Mouse (Mus musculus) 3134 (cell line): ENCODE results near the gene Tanc2.

Experiments used
- DNase-seq: peaks from one replicate; pipeline ENCODE4 v3.0.0-alpha.2; 2011; ENCODE audit warnings: low spot score; ENCODE audit not compliant: insufficient read length; ENCODE audit errors: extremely low read depth

Tanc2 gene

DNA sequence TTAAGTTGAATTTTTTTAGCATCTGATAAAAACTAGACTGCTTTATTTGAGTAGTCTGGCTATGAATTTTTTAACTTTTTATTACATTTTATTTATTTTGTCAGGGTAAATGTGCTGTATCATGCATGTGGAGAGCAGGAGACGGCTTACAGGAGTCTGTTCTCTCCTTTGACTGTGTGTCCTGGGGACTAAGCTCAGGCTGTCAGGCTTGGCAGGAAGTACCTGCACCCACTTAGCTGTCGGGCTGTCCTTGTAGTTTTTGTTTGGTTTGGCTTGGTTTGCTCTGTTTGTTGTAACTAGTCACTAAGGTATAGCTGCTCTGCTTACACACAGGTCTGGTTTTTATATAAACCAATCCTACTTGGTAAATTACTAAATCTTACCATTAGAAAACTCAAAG, 234.0 kb downstream of the Tanc2 start:
- DNase-seq, result peak; percentile 31

DNA sequence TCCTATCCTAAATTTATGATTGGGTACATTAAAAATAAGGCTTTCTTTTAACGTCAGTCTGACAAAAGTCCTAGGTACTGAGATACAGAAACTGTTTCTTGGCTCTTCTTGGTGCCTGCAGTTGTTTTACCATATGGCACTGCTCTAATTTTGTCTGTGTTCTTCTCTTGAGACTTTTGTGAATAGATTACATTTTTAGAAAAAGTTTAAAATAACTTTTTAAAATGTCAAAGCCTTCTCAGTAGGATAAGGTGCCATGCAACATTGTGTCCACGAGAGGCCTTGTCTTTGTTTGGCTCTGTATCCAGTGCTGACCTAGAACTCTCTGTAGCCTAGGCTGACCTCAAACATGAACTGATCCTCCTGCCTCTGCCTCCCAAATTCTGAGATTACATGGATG, 238.4 kb downstream of the Tanc2 start:
- no peak for DNase-seq

DNA sequence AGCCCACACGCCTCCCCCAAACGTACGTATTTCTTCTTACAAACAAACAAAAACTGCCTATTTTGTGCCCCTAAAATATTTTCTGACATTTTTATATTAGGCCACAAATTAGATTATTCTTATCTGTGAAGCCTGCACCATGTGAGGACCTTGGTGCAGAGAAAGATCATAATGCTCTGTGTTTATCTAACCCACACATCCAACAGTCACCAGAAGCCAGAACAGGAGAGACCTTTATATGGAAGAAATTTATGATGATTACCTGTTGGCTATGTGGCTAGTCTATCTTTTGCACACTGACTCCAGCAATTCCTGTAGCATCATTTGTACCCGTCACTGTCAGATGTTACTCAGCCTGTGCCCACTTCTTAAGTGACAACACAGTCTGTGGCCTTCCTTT, 245.4 kb downstream of the Tanc2 start:
- no peak for DNase-seq

DNA sequence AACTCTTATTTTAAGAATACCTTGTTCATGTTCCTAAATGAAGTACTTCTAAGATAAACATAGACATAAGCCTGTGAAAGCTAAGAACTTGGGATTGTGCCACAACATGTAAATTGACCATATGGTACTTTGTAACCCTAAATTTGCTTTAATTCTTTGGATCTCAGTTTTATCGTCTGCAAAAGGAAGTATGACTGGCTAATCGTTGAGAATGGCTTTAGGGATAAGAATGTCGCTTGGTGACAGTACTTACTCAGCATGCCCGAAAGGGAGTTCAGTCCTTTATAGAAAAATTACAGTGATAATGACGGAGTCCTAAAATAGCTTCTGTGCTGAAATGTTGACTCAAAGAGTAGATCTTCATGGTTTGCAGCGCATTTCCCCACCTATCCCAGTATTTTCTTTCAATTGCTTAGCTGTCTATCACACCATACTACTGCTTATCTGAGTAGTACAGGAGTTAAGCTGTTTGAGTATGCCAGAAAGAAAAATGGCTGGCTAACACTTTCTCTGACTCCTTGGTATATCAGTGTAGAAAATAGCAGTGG, 246.6 kb downstream of the Tanc2 start:
- DNase-seq, result no peak

DNA sequence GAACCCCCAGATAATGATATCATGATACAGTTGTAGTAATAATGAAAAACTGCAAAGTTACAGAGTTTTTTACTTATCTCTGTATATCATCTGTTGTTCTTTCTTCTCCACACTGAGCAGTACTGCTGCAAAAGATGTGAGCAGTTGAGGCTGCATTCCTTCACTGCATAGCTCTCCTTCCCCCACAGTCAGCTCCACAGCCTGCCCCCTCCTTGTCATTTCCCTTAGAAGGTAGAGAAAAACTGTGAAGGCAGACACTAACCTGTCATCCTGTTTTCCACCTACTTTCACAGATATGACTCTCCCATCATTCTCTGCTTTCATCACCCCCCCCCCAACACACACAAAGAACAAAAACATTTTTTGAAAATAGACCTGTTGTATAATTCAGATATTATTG, 248.2 kb downstream of the Tanc2 start:
- DNase-seq, result no peak

DNA sequence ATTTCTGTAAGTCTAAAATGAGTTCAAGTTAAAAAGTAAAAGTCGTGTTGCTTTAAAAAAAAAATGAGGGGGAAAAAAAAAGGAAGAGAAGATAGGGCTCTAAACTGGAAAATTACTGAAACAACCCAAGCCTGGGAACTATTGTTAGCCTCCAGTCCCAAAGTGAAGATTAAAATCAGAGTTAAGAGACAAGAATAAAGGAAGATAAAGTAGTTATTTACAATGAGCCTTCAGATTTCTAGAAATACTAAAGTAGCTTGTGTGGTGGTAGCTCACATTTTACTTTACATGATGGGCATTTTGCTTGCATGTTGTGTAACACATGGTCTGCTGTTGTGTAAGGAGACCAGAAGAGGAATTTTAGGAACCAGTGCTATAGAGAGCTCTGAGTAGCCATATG, 256.1 kb downstream of the Tanc2 start:
- DNase-seq, result no peak

DNA sequence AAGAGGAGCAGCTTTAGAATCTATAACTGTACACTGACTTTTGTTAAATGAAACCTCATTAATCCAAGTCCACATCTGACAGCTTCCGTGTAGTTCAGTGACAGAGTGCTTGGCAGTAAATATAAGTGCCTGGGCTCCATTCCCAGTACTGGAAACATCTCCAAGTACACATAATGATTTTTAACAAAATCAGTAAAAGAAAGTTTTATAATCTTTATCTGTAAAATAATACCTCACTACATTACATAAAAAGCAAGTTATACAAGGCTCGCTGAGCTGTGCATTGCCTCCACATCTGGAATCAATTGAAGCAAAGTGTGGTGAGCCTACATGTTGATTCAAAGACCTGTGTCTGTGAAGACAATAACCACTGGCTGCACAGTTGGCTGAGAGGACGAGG, 265.7 kb downstream of the Tanc2 start:
- no peak for DNase-seq

DNA sequence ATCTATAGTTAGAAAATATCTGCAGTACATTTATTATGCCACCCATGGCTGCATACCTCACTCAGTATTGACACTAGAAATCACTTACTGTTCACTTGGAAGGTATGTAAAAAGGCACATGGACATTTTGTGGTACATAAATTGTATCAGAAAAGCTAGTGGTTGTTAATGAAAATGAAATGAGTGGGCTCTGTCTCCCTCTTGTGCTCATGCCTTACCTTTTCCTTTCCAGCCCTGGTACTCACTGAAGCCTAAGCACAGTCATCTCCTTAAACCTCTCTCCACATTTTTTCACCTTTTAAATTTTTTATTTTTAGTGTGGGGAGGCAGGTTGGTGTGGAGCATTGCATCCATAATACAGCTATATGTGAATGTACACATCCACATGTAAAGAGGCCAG, 268.3 kb downstream of the Tanc2 start:
- DNase-seq, result no peak

DNA sequence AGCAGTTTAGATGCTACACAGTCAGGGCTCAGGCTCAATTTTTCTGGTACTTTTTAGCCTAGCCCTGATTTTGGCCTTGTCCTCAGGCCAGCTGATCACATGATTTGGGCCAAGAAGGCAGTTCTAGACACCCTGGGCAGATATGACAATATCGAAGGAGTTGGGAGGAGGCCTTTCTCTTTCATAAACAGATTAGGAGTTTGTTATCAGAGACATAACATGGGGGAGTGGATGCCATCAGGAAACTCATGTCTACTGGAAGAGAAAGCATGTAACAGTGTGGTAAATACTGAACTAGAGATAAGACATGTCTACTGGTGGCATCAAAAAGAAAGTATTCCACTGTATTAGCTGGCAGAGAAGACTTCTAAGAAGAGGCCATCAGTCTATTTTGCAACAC, 295.8 kb downstream of the Tanc2 start:
- no peak for DNase-seq

DNA sequence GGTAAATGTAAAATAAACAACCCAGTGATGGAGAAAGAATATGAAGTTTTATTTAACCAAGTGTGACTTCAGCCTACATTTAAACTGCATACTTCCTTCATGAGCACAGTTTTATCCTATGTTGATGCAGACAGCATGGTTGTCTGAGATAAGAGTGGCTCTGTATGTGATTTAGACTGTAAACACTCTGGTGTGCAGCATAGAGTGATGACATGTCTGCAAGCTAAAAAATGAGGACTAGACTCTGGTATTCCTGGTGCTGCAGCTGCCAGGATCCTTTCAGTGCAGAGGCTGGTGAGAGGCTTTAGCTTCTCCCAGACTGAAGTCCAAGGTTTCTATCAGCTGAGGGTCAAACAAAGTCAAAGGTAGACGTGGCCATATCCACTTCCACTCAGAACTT, 297.5 kb downstream of the Tanc2 start:
- DNase-seq, result no peak

DNA sequence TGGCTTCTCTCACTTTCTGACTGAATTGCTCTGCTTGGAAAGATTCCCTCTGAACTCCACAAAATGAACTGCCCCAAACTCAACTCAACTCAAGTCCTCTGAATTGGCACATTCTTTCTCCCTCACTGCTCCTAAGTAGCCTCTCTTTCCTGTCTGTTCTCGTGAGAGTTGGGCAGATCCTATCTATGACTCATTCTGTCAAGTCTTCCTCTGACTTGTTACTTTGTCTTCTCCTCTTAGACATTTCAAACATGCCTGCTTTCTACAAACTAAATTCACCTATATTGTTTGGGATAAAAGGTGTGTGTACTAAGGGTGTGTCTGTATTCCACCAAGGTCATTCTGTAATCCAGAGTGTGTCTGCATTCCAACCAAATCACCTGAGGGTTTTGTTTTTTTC, 309.4 kb downstream of the Tanc2 start:
- DNase-seq, result no peak

DNA sequence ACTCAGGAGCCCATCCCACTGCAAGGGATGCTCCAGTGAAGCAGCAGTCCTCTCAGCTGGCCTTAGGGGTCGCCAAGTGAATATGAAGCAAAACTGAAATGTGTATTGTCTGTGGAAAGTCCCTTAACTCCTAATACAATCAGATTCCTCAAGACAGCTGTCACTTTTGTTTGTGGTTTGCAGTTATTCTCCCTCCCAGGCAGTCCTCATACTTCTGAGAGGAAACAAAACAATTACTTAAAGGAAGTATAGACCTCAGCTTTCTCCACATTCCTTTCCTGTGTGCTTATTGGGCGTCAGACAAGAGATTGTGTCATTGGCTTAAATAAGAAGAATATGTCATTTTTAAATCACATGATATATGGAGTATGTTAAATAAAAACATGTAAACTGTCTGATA, 311.7 kb downstream of the Tanc2 start:
- no peak for DNase-seq

DNA sequence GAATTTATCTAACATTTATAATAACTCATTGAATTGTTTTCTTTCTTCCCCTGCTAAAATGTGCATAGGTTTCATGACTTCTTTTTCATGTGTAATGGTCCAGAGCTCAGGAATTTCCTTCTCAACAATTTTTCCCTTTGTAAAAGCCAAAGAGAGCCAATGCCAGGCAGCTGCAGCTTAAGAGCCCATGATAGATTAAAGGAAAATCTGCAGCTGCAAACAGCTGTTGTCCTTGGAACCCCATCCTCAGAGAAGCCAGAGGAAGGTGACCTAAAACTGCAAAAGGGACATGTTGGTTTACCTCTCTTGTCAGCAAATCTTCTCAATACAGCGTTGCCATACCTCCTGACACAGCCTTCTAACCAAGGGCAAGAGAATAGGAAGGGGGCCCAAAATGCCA, 313.2 kb downstream of the Tanc2 start:
- no peak for DNase-seq

DNA sequence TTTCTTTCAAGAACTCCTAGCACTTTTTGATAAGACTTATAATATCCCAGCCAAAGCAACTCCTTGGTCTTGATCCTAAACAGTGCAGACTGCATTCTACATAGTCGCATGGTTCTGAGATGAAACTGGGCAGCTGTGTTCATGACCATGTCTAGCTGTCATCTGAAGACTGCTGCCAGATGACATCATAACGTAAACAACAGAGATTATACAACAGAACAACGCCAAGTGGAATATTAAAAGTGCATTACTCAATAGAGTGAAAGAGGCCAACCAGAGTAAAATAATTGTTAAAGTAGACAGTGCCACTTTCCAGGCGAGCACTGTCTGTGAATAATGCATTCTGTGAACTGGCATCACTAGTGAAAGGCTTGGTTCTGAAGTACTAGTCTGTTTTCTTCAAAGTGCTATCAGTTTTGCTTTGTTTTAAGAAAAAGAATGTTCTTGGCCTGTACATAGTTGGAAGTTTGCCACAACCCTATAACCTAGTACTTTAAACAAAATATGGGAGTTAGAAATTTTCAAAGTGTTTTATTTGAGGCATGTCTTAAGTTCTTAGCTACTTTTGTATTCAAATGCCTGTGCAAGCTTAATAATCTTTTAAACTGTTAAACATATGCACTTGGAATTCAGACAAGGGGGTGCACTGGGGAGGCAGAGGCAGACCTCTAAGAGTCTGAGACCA, 315.9 kb downstream of the Tanc2 start:
- DNase-seq, result no peak

DNA sequence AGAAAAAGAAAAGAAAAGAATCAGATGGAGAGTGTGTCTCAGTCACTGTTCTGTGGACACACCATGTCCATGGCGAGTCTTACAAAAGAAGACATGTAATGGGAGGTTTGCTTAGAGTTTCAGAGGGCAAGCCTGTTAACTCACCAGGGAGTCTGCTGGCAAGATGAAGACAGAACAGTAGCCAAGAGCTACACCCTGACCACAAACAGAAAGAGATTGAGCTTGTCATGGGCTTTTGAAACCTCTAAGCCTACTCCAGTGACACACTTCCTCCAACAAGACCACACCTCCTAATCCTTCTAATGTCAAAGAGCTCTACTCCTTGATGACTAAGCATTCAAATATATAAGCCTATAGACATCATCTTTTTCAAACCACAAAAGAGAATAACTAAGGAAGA, 317.6 kb downstream of the Tanc2 start:
- DNase-seq, result peak; percentile 55

DNA sequence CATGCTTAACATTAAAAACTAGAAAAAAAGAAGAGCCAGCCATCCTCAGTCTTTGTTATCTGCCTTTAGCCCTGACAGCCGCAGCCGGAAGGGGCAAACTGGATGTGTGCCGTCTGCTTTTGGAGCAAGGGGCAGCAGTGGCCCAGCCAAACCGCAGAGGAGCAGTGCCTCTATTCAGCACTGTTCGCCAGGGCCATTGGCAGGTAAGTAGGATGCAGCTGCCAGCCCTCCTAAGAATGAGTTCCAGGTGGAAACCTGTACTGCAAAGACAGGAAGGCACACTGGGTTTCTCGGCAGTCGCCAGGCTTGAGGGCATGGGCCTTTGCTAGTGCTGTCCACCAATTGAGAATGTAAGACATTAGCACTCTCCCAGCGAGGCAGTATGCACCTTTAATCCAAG, 319.1 kb downstream of the Tanc2 start:
- no peak for DNase-seq

DNA sequence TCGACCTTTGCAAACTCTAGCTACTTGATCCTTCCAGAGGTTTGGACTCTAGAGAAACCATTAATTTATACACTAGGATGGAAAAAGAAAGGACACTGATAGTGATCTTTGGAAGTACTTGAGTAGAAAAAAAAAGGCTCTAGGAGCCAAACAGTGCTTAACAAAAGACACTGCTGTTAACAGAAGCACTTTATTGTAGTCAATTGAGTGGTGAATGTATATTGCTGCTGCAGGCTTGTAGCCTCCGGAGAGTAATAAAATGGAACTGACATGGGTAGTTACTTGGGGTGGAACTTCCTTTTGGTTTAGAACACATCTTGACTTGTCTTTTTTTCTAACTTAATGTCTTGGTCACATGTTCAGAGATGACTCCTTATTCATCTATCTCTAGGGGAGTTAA, 319.8 kb downstream of the Tanc2 start:
- DNase-seq, result no peak

DNA sequence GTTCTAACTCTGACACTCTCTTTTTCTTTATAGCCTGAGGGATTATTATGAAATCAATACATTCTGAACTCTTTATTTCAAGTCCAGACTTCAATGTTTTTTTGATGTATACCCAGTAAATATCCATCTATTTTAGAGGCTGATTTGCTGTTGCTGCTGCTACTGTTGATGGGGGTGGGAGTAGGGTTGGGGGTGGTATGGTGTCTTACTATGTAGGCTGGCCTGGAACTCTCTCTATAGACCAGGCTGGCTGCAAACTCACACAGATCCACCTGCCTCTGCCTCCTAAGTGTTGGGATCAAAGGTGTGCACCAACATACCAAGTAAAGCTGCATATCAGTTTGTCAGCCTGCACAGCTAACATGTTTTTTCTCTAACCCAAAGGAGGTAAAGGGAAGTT, 321.4 kb downstream of the Tanc2 start:
- DNase-seq, result no peak

DNA sequence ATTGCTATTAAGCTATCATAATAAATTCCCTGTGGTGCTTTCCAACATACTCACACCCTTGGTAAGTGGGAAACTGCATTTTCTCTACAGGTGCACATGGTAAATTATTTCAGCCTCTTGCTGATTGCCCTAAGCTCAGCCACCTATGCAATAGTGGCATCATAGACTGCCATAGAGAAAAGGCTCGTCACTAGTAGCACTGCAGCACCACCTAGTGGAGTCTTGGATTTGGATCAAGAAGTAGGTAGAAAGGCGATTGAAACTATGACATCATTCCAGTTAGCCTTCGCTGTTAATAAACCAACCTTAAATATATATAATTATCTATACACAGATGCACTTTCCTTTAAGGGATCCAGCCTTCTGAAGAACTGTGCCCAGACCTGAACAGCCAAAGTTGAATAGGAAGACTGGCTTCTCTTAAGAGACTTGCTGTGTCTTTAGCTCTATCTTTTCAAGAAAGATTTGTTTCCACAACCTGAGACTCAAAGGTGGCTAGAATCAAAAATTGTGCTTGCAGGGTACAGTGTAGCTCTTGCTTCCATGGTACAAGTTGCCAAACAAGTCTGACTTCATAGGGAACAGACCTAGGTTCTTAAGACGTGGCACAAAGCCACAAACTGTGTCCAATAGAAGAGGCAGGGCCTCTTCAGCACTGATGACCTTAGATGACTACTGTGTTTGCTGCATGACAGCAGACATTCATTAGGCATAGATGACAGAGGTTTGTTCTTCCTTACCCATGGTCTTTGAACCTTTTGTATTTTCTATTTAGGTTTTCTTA, 322.0 kb downstream of the Tanc2 start:
- no peak for DNase-seq

DNA sequence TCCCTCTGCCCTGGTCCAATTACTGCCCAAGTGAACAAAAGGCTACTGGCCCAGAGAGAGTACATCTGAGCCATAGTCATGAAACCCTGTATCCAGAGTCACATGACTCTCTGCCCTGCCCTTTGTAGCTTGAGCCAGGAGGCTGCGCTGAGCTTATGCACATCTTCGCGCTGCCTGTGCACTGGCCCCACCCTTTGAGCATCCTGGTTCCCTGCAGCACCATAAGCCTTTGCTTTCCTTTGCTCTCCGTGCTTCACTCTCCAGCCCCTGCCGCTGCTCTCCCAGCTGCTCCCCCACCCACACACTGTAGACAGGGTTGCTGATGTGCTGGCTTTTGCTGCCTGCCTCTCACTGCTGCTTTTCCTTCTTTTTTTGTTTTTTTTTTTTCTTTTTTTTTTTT, 323.8 kb downstream of the Tanc2 start:
- no peak for DNase-seq

DNA sequence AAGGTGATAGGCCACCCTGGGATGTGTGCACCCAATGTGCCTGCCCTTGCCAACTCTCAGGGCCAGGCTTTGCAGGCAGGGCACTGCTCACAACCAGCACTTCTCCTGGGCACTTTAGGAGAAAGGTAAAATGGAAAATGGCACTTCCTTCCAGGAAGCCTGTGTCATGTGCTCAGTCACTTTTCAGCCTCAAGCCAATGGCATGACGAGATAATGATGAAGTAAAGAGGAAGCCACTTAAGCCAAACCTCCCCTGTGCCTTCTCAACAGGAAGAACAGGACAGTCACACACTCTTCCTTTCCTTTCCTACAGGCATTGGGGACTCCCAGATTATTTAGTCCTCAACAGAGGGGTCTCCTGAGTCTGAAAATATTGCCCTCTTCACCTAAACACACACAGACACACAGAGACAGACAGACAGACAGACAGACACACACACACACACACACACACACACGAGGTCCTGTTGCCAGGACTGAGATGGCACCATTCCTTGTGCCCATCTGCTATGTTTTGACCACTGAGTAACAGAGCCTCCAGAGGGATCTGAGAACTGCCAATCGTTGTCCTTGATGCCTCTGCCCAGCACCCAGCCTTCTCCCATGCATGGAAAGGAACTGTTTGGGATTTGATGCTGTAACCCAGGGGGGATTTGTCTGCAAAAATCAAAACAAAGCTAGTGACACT, 330.5 kb downstream of the Tanc2 start:
- DNase-seq, result no peak

DNA sequence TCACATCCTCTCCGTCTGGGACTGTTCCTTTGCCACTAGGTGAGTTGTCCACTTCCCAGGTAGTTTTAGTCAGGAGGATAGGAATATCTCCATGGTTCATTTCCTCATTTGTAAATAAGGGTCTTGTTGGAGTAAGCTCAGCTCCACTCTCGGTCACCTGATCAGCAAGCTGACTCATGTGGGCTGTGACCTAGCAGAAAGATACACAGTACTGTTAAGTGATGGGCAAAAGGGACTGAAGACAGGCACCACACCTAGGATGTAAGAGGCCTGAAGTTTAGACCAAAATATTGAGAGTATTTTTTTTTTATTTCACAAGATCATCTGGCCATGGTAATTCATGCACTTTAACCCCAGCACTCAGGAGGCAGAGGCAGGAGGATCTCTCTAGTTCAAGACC, 331.1 kb downstream of the Tanc2 start:
- no peak for DNase-seq
